Mouse (Mus musculus): ENCODE results near the gene Bmyc.

DNA sequence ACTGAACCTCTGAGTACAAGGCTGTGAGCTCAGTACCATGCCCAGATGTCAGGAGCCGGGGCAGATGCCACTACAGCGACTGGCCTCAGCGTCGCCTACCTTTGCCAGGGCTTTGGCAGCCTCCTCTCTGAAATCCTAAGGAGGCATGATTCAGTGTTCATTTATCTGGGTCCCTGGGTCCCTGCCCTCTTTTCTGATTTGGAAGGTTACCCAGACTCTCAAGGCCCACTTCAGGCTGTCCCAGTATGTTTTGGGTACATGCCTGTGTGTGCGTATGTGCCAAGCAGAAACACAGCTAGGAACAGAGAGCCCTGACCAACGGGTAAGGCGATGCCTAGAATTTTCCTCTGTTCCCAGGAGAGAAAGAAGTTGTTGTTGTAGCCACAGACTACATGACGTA is 46.3 kb upstream of the Bmyc start:
- TF ChIP-seq CTCF (IDR thresholded peaks at IDR 0.05) (no peak), POLR2A (IDR thresholded peaks at IDR 0.05; ENCODE audit: insufficient read depth, low read depth, low read length) (no peak), EP300 (IDR thresholded peaks at IDR 0.05; ENCODE audit: insufficient read depth, low read depth, low read length) (peak; percentile 58)

Data from heart, adult 2 months (tissue).